Comparison of ENCODE assay signal across 12 mouse cellular contexts in genomic region chr5:146893478-146894182, GRCm38 (mm10). TPM values are rescaled to one million over a fixed set of nuclear protein-coding genes. Genes with fewer than 3 reads are reported as not detected.
A peak's percentile ranks its signal among the peaks of the same experiment; 100 is the strongest.
DNase-seq lines count a peak whose midpoint lies in the region; ATAC-seq and TF ChIP-seq lines count a peak whose summit lies in the region.
"Had no signal": no experiment of that assay in that cellular context is flagged by ENCODE, and none has a peak within 500 bp of the region (broad histone marks: within the 10 kb centered on the region; RNA-seq: fewer than 3 reads in every experiment).

No protein-coding gene starts in this region.

- H3K79me2 ChIP-seq in CH12.LX (replicated peaks; ENCODE audit: control insufficient read depth, extremely low read depth, insufficient read depth, poor library complexity, severe bottlenecking): no peaks in the 10 kb centered on the region

- no peak for TF ChIP-seq EP300 in liver, embryonic 14.5 days (IDR thresholded peaks at IDR 0.05; ENCODE audit: low read depth)
- no peak for TF ChIP-seq EP300 in CH12.LX (IDR thresholded peaks at IDR 0.05; ENCODE audit: low read length)

- H3K36me3 ChIP-seq in liver, embryonic 14.5 days (replicated peaks; ENCODE audit: control insufficient read depth, insufficient read depth, low read depth): no peaks in the 10 kb centered on the region
- no peaks in the 10 kb centered on the region for H3K36me3 ChIP-seq in liver, embryonic 11.5 days (ENCODE audit: control insufficient read depth, insufficient read depth, low read length)
- H3K36me3 ChIP-seq in CH12.LX (replicated peaks in 1 of 2; ENCODE audit: control insufficient read depth in 1 of 2, insufficient read depth in 1 of 2, low read length in 1 of 2): no peaks in the 10 kb centered on the region
- no peaks in the 10 kb centered on the region for H3K36me3 ChIP-seq in hindbrain, embryonic 16.5 days (ENCODE audit: control insufficient read depth, insufficient read depth, low read length)
- H3K36me3 ChIP-seq: embryonic facial prominence, embryonic 12.5 days; intestine, embryonic 15.5 days had no signal

- no peak overlapping the region for H3K4me2 ChIP-seq in liver, embryonic 14.5 days (ENCODE audit: low read depth)
- no peak overlapping the region for H3K4me2 ChIP-seq in liver, embryonic 11.5 days
- H3K4me2 ChIP-seq in CH12.LX (ENCODE audit: insufficient read depth, low read depth, poor library complexity, severe bottlenecking): no peak overlapping the region
- no peak overlapping the region for H3K4me2 ChIP-seq in hindbrain, embryonic 16.5 days (ENCODE audit: low read length)
- H3K4me2 ChIP-seq: embryonic facial prominence, embryonic 12.5 days; intestine, embryonic 15.5 days had no signal

- no peak for TF ChIP-seq RAD21 in CH12.LX (IDR thresholded peaks at IDR 0.05; ENCODE audit: low read depth, low read length)

- no peak for TF ChIP-seq POLR2A in cerebellum, adult 2 months (IDR thresholded peaks at IDR 0.05; ENCODE audit: borderline replicate concordance, insufficient read depth, low read length)
- TF ChIP-seq POLR2A in CH12.LX (IDR thresholded peaks at IDR 0.05; ENCODE audit: low read depth, low read length): no peak
- no peak for TF ChIP-seq POLR2A in cortical plate, adult 2 months (IDR thresholded peaks at IDR 0.05; ENCODE audit: extremely low read depth, insufficient read depth, low read length)

- peak; percentile 25; the same call in 1 of the 2 replicates for TF ChIP-seq CTCF in cerebellum, adult 2 months (IDR thresholded peaks at IDR 0.05; ENCODE audit: borderline replicate concordance, insufficient read depth, low read depth, low read length)
- TF ChIP-seq CTCF in liver, embryonic 14.5 days (IDR thresholded peaks at IDR 0.05; ENCODE audit: low read depth): peak; percentile 71
- TF ChIP-seq CTCF in CH12.LX (conservative IDR thresholded peaks at IDR 0.05 in 1 of 2, IDR thresholded peaks at IDR 0.05 in 1 of 2; ENCODE audit: low read depth in 2 of 2, low read length in 2 of 2): peak; percentile 35 to 41; a peak in 3 of 4 replicates
- TF ChIP-seq CTCF in cortical plate, adult 2 months (IDR thresholded peaks at IDR 0.05; ENCODE audit: extremely low read depth, insufficient read depth, low read length): 0 out of 2 replicates have a peak, but pooled peaks have one; percentile 20

- H3K4me3 ChIP-seq in cerebellum, adult 2 months (replicated peaks; ENCODE audit: insufficient read depth, low read depth, low read length): no peak overlapping the region
- no peak overlapping the region for H3K4me3 ChIP-seq in liver, embryonic 14.5 days (ENCODE audit: insufficient read depth in 1 of 2, low read depth in 2 of 2, low read length in 2 of 2)
- no peak overlapping the region for H3K4me3 ChIP-seq in liver, embryonic 11.5 days (ENCODE audit: low read depth, low read length)
- H3K4me3 ChIP-seq in CH12.LX (replicated peaks in 1 of 3; ENCODE audit: low read depth in 2 of 3, low read length in 2 of 3, poor library complexity in 1 of 3): no peak overlapping the region
- H3K4me3 ChIP-seq in cortical plate, adult 2 months (ENCODE audit: insufficient read depth, low read length): no peak overlapping the region
- no peak overlapping the region for H3K4me3 ChIP-seq in hindbrain, embryonic 16.5 days (ENCODE audit: low read length)
- H3K4me3 ChIP-seq: embryonic facial prominence, embryonic 12.5 days; intestine, embryonic 15.5 days had no signal

- in situ Hi-C loops in CH12.LX (cut with MboI; ENCODE audit: low pct_ligation_motif_present, low pct_unique_long_range_greater_than_20kb, low sequenced_read_pairs): no loop called here

- H3K9me3 ChIP-seq in liver, embryonic 14.5 days (ENCODE audit: control insufficient read depth, low read length): no peaks in the 10 kb centered on the region
- no peaks in the 10 kb centered on the region for H3K9me3 ChIP-seq in liver, embryonic 11.5 days (ENCODE audit: control insufficient read depth, low read length)
- H3K9me3 ChIP-seq in CH12.LX (replicated peaks; ENCODE audit: low read length): no peaks in the 10 kb centered on the region
- H3K9me3 ChIP-seq in hindbrain, embryonic 16.5 days (ENCODE audit: control insufficient read depth, low read length): no peaks in the 10 kb centered on the region
- H3K9me3 ChIP-seq: embryonic facial prominence, embryonic 12.5 days; intestine, embryonic 15.5 days had no signal

- DNase-seq in cerebellum, adult 2 months: no peak
- DNase-seq in cerebellum, postnatal 4 days (ENCODE audit: low spot score in 2 of 2): no peak
- DNase-seq in liver, embryonic 14.5 days (ENCODE audit: low read depth in 3 of 3, low spot score in 3 of 3): no peak
- no peak for DNase-seq in liver, embryonic 11.5 days (ENCODE audit: low spot score)
- DNase-seq in CH12.LX (ENCODE audit: extremely low read depth): no peak

- no peak for ATAC-seq in liver, embryonic 14.5 days (ENCODE audit: insufficient read depth)
- no peak for ATAC-seq in liver, embryonic 11.5 days (replicated peaks; ENCODE audit: low FRiP score)
- no peak for ATAC-seq in megakaryocyte progenitor cell, adult 5-6 weeks (replicated peaks; ENCODE audit: poor library complexity)
- ATAC-seq in hindbrain, embryonic 16.5 days: no peak
- ATAC-seq: forebrain, embryonic 14.5 days; intestine, embryonic 15.5 days had no signal

- H3K4me1 ChIP-seq in cerebellum, adult 2 months (ENCODE audit: control insufficient read depth, insufficient read depth, low read length): no peaks in the 10 kb centered on the region
- H3K4me1 ChIP-seq in liver, embryonic 14.5 days (replicated peaks; ENCODE audit: control insufficient read depth in 2 of 2, insufficient read depth in 2 of 2, low read length in 1 of 2): peaks cover 0 to 9% of the 10 kb centered on the region in 2 experiments; a peak in 2 of 4 replicates
- H3K4me1 ChIP-seq in liver, embryonic 11.5 days (replicated peaks; ENCODE audit: control insufficient read depth, insufficient read depth, low read length): no peaks in the 10 kb centered on the region
- H3K4me1 ChIP-seq in CH12.LX (ENCODE audit: control insufficient read depth in 1 of 2, insufficient read depth in 2 of 2): peaks cover 9 to 18% of the 10 kb centered on the region in 2 experiments
- 0 out of 2 replicates have a peak, but pooled peaks cover 2% of the 10 kb centered on the region for H3K4me1 ChIP-seq in cortical plate, adult 2 months (ENCODE audit: control insufficient read depth, insufficient read depth, low read length)
- no peaks in the 10 kb centered on the region for H3K4me1 ChIP-seq in hindbrain, embryonic 16.5 days (ENCODE audit: control insufficient read depth, insufficient read depth, low read depth, low read length)
- H3K4me1 ChIP-seq: embryonic facial prominence, embryonic 12.5 days; intestine, embryonic 15.5 days had no signal

- H3K27ac ChIP-seq in cerebellum, adult 2 months (ENCODE audit: insufficient read depth, low read length): no peak overlapping the region
- no peak overlapping the region for H3K27ac ChIP-seq in liver, embryonic 14.5 days
- no peak overlapping the region for H3K27ac ChIP-seq in liver, embryonic 11.5 days (ENCODE audit: low read depth, low read length)
- no peak overlapping the region for H3K27ac ChIP-seq in CH12.LX (ENCODE audit: insufficient read depth, low read depth)
- H3K27ac ChIP-seq in cortical plate, adult 2 months (ENCODE audit: insufficient read depth, low read length): no peak overlapping the region
- H3K27ac ChIP-seq in hindbrain, embryonic 16.5 days (ENCODE audit: low read depth, low read length): no peak overlapping the region
- H3K27ac ChIP-seq: embryonic facial prominence, embryonic 12.5 days; intestine, embryonic 15.5 days had no signal

- no peaks in the 10 kb centered on the region; the same call in 1 of the 2 replicates for H3K27me3 ChIP-seq in cerebellum, adult 2 months (ENCODE audit: control insufficient read depth, insufficient read depth, low read length)
- no peaks in the 10 kb centered on the region for H3K27me3 ChIP-seq in liver, embryonic 14.5 days (ENCODE audit: control insufficient read depth, insufficient read depth, low read length)
- no peaks in the 10 kb centered on the region for H3K27me3 ChIP-seq in liver, embryonic 11.5 days (replicated peaks; ENCODE audit: control insufficient read depth, insufficient read depth, low read length)
- H3K27me3 ChIP-seq in CH12.LX (replicated peaks): no peaks in the 10 kb centered on the region
- no peaks in the 10 kb centered on the region for H3K27me3 ChIP-seq in hindbrain, embryonic 16.5 days (replicated peaks; ENCODE audit: control insufficient read depth, insufficient read depth, low read length)
- H3K27me3 ChIP-seq: embryonic facial prominence, embryonic 12.5 days; intestine, embryonic 15.5 days had no signal

- H3K9ac ChIP-seq in liver, embryonic 14.5 days (replicated peaks): no peak overlapping the region
- H3K9ac ChIP-seq in liver, embryonic 11.5 days (ENCODE audit: low read depth, low read length): no peak overlapping the region
- H3K9ac ChIP-seq in CH12.LX (ENCODE audit: insufficient read depth, low read depth): no peak overlapping the region
- H3K9ac ChIP-seq in hindbrain, embryonic 16.5 days (ENCODE audit: low read depth, low read length): no peak overlapping the region
- H3K9ac ChIP-seq: embryonic facial prominence, embryonic 12.5 days; intestine, embryonic 15.5 days had no signal

- 86% methylated on average over 11 of the region's 11 CpGs for WGBS in cerebellum, adult 2 months
- 73% methylated on average over 11 of the region's 11 CpGs for WGBS in liver, embryonic 14.5 days (ENCODE audit: insufficient replicate concordance)
- WGBS in liver, embryonic 11.5 days: 81% methylated on average over 11 of the region's 11 CpGs
- WGBS in hindbrain, embryonic 16.5 days: 87% methylated on average over 11 of the region's 11 CpGs

- dilution Hi-C loops in CH12.LX (cut with MboI; ENCODE audit: extremely low pct_ligation_motif_present, extremely low pct_unique_long_range_greater_than_20kb, low sequenced_read_pairs): no loop called here

RNA-seq across cellular contexts. Expression of gene Rasl11a, which starts 48.8 kb away (rescaled TPM):
- polyA plus RNA-seq in cerebellum, adult 2 months (2012; rRNA removed): 5.6 and 7.4 TPM in 2 replicates
- polyA plus RNA-seq in liver, embryonic 14.5 days (2012; rRNA removed): 0.56 and 0.94 TPM in 2 replicates
- polyA plus RNA-seq in liver, embryonic 14.5 days (2014; fragmentation: Nextera tagmentation; extraction: Ambion mirVana): 0.85 and 0.94 TPM in 2 replicates
- polyA plus RNA-seq in liver, embryonic 11.5 days (2014; fragmentation: Nextera tagmentation; extraction: Ambion mirVana): 4.3 and 4.9 TPM in 2 replicates
- 0.25 TPM in 2 replicates for total RNA-seq in CH12.LX (2012; rRNA removed)
- total RNA-seq in CH12.LX (2014; rRNA removed): 0.22 and 0.42 TPM in 2 replicates
- polyA plus RNA-seq in CH12.LX (2012; ENCODE audit: insufficient read length, low read depth): 0.22 TPM in 1 of 2 replicates, not detected in the other
- 3.8 and 5.4 TPM in 2 replicates for polyA plus RNA-seq in cortical plate, adult 2 months (2012; rRNA removed)
- total RNA-seq in megakaryocyte progenitor cell, adult 5-6 weeks (2015): 0.47 TPM in 1 of 2 replicates, not detected in the other
- not detected in 2 replicates for total RNA-seq in megakaryocyte progenitor cell, adult 5-6 weeks (2017)
- polyA plus RNA-seq in hindbrain, embryonic 16.5 days (2015; fragmentation: Nextera tagmentation; extraction: Ambion mirVana): 7.6 and 8.5 TPM in 2 replicates
- total RNA-seq: megakaryocyte, adult 5-6 weeks had no signal

RNA-seq across cellular contexts. Expression of gene Gtf3a, which starts 54.8 kb away (rescaled TPM):
- 36.4 and 43.0 TPM in 2 replicates for polyA plus RNA-seq in cerebellum, adult 2 months (2012; rRNA removed)
- 20.9 and 31.3 TPM in 2 replicates for polyA plus RNA-seq in liver, embryonic 14.5 days (2012; rRNA removed)
- 37.7 and 41.4 TPM in 2 replicates for polyA plus RNA-seq in liver, embryonic 14.5 days (2014; fragmentation: Nextera tagmentation; extraction: Ambion mirVana)
- 152 and 158 TPM in 2 replicates for polyA plus RNA-seq in liver, embryonic 11.5 days (2014; fragmentation: Nextera tagmentation; extraction: Ambion mirVana)
- 130 and 134 TPM in 2 replicates for total RNA-seq in CH12.LX (2012; rRNA removed)
- 110 and 116 TPM in 2 replicates for total RNA-seq in CH12.LX (2014; rRNA removed)
- 133 and 134 TPM in 2 replicates for polyA plus RNA-seq in CH12.LX (2012; ENCODE audit: insufficient read length, low read depth)
- 53.7 and 55.6 TPM in 2 replicates for polyA plus RNA-seq in cortical plate, adult 2 months (2012; rRNA removed)
- 115 and 127 TPM in 2 replicates for total RNA-seq in megakaryocyte progenitor cell, adult 5-6 weeks (2015)
- total RNA-seq in megakaryocyte progenitor cell, adult 5-6 weeks (2017): 162 and 163 TPM in 2 replicates
- polyA plus RNA-seq in hindbrain, embryonic 16.5 days (2015; fragmentation: Nextera tagmentation; extraction: Ambion mirVana): 105 and 109 TPM in 2 replicates

Comparison
In these comparisons a context has a peak if more than half of its experiments do, and no peak if none do; other contexts are left out.
1. CTCF ChIP-seq: peak in every context shown above with its lines; median percentile 71 in liver, embryonic 14.5 days; 38 in CH12.LX; 25 in cerebellum, adult 2 months; 20 in cortical plate, adult 2 months.